Mouse (Mus musculus) macrophage (primary cell): Measurements from ENCODE around the gene Tmem40. TPM values are rescaled to one million over a fixed set of nuclear protein-coding genes. Genes with fewer than 3 reads are reported as not detected.

Experiments
- H3K27ac ChIP-seq: fragments of 350-480 bp; formaldehyde crosslinking; 2 replicates; pipeline ENCODE4 v1.9.0; 2021
- H3K36me3 ChIP-seq: fragments of 350-480 bp; formaldehyde crosslinking; 2 replicates; pipeline ENCODE4 v1.9.0; 2021; ENCODE audit errors: inconsistent target
- H3K4me3 ChIP-seq: fragments of 350-480 bp; formaldehyde crosslinking; 2 replicates; pipeline ENCODE4 v1.9.0; 2021; ENCODE audit errors: inconsistent target
- H3K79me2 ChIP-seq: fragments of 350-480 bp; formaldehyde crosslinking; 2 replicates; pipeline ENCODE4 v1.9.0; 2021; ENCODE audit errors: inconsistent target
- WGBS: methylation state at CpG from one replicate; pipeline ENCODE4 v1.1.7; 2026; ENCODE audit warnings: inconsistent platforms; ENCODE audit not compliant: missing documents; 5-methylcytosine and 5-hydroxymethylcytosine counted together
- polyA plus RNA-seq: library from polyadenylated mRNA; stranded (reverse); fragments of 250-400 nt; gene quantifications from 3 replicates; pipeline ENCODE4 v1.2.4, GENCODE M21; 2018; ENCODE audit warnings: inconsistent platforms

Tmem40 gene
- polyA plus RNA-seq, 1 experiment from 2014 or later: 0.86 TPM

- 93% methylated on average over 5 of the region's 7 CpGs for WGBS
These were observed 6.7 kb downstream of the Tmem40 start for GRCm38 (mm10) chr6:115755536-115755935.

GRCm38 (mm10) chr6:115746326-115746725, 15.9 kb downstream of the Tmem40 start:
- Histone ChIP-seq H3K27ac (no peak overlapping the region), H3K79me2 (no peaks in the 10 kb centered on the region), H3K4me3 (no peak overlapping the region), H3K36me3 (no peaks in the 10 kb centered on the region)
- 100% methylated on average over 1 of the region's 1 CpGs for WGBS

More at GRCm38 (mm10) chr6:115755536-115755935, 6.7 kb downstream of the Tmem40 start:
- no peak overlapping the region for H3K4me3 ChIP-seq
- H3K79me2 ChIP-seq: no peaks in the 10 kb centered on the region
- no peak overlapping the region for H3K27ac ChIP-seq
- H3K36me3 ChIP-seq: no peaks in the 10 kb centered on the region

GRCm38 (mm10) chr6:115743569-115743968, 18.6 kb downstream of the Tmem40 start:
- no peaks in the 10 kb centered on the region for H3K36me3 ChIP-seq
- H3K4me3 ChIP-seq: no peak overlapping the region
- no peaks in the 10 kb centered on the region for H3K79me2 ChIP-seq
- 91% methylated on average over 1 of the region's 1 CpGs for WGBS
- no peak overlapping the region for H3K27ac ChIP-seq

- Histone ChIP-seq H3K27ac (no peak overlapping the region), H3K36me3 (no peaks in the 10 kb centered on the region), H3K79me2 (no peaks in the 10 kb centered on the region), H3K4me3 (no peak overlapping the region)
- WGBS: 83% methylated on average over 5 of the region's 5 CpGs
These were observed 23.2 kb downstream of the Tmem40 start for GRCm38 (mm10) chr6:115739056-115739455.

GRCm38 (mm10) chr6:115734909-115735308, 27.3 kb downstream of the Tmem40 start:
- 80% methylated on average over 4 of the region's 4 CpGs for WGBS
- no peak overlapping the region for H3K27ac ChIP-seq
- no peaks in the 10 kb centered on the region for H3K36me3 ChIP-seq
- H3K79me2 ChIP-seq: no peaks in the 10 kb centered on the region
- no peak overlapping the region for H3K4me3 ChIP-seq

- 94% methylated on average over 22 of the region's 22 CpGs for WGBS
- Histone ChIP-seq H3K79me2 (no peaks in the 10 kb centered on the region), H3K36me3 (no peaks in the 10 kb centered on the region), H3K27ac (no peak overlapping the region), H3K4me3 (no peak overlapping the region)
These were observed 29.8 kb downstream of the Tmem40 start for GRCm38 (mm10) chr6:115732341-115732928.

GRCm38 (mm10) chr6:115730560-115731342, 31.5 kb downstream of the Tmem40 start:
- no peak overlapping the region for H3K4me3 ChIP-seq
- no peak overlapping the region for H3K27ac ChIP-seq
- no peaks in the 10 kb centered on the region for H3K36me3 ChIP-seq
- no peaks in the 10 kb centered on the region for H3K79me2 ChIP-seq
- 85% methylated on average over 20 of the region's 20 CpGs for WGBS

GRCm38 (mm10) chr6:115727570-115727969, 34.6 kb downstream of the Tmem40 start:
- WGBS: 82% methylated on average over 2 of the region's 2 CpGs
- Histone ChIP-seq H3K36me3 (no peaks in the 10 kb centered on the region), H3K79me2 (no peaks in the 10 kb centered on the region), H3K4me3 (no peak overlapping the region), H3K27ac (no peak overlapping the region)

GRCm38 (mm10) chr6:115727108-115727507, 35.1 kb downstream of the Tmem40 start:
- Histone ChIP-seq H3K4me3 (no peak overlapping the region), H3K36me3 (no peaks in the 10 kb centered on the region), H3K79me2 (no peaks in the 10 kb centered on the region), H3K27ac (no peak overlapping the region)
- WGBS: 80% methylated on average over 1 of the region's 1 CpGs

- no peaks in the 10 kb centered on the region for H3K79me2 ChIP-seq
- no peaks in the 10 kb centered on the region for H3K36me3 ChIP-seq
- WGBS: 72% methylated on average over 5 of the region's 5 CpGs
- no peak overlapping the region for H3K27ac ChIP-seq
- H3K4me3 ChIP-seq: no peak overlapping the region
These were observed 40.0 kb downstream of the Tmem40 start for GRCm38 (mm10) chr6:115722246-115722645.

- no peaks in the 10 kb centered on the region for H3K79me2 ChIP-seq
- H3K27ac ChIP-seq: no peak overlapping the region
- H3K4me3 ChIP-seq: peak overlapping the region; percentile 26; the same call in 1 of the 2 replicates
- no peaks in the 10 kb centered on the region for H3K36me3 ChIP-seq
- WGBS: 9% methylated on average over 15 of the region's 15 CpGs
These were observed 44.3 kb downstream of the Tmem40 start for GRCm38 (mm10) chr6:115717715-115718558.

GRCm38 (mm10) chr6:115717101-115717652, 45.0 kb downstream of the Tmem40 start:
- Histone ChIP-seq H3K27ac (no peak overlapping the region), H3K4me3 (no peak overlapping the region), H3K79me2 (no peaks in the 10 kb centered on the region), H3K36me3 (no peaks in the 10 kb centered on the region)
- 81% methylated on average over 8 of the region's 8 CpGs for WGBS

- Histone ChIP-seq H3K79me2 (no peaks in the 10 kb centered on the region), H3K27ac (no peak overlapping the region), H3K4me3 (no peak overlapping the region), H3K36me3 (no peaks in the 10 kb centered on the region)
- 100% methylated on average over 1 of the region's 3 CpGs for WGBS
These were observed 50.9 kb downstream of the Tmem40 start for GRCm38 (mm10) chr6:115711261-115711660.

- Histone ChIP-seq H3K79me2 (no peaks in the 10 kb centered on the region), H3K36me3 (no peaks in the 10 kb centered on the region), H3K4me3 (no peak overlapping the region), H3K27ac (no peak overlapping the region)
- WGBS: 72% methylated on average over 5 of the region's 5 CpGs
These were observed 59.3 kb downstream of the Tmem40 start for GRCm38 (mm10) chr6:115702901-115703300.
